In the genomic region with DNA sequence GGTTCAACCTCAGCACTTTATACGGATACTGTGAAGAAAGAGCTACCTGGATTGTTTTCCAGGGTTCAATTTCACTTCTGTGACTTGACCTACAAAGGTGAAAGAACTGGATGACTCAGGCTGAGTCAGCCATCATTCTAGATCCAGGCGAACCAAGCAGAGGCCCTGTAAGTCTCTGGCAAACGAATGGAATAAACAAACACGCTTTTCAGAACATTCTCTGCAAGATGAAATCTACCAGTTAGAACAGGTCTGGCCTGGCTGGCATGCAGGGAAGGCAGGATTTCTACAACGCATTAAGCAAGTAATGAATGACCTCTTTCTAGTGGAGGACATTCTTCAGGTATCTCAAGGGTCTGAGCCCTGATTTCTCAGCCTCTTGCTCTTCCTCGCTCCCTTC, we compare ENCODE assay signal across 11 mouse cellular contexts. TPM values are rescaled to one million over a fixed set of nuclear protein-coding genes. Genes with fewer than 3 reads are reported as not detected.
DNase-seq lines count a peak whose midpoint lies in the region.
"Had no signal": no experiment of that assay in that cellular context is flagged by ENCODE, and none has a peak within 500 bp of the region (broad histone marks: within the 10 kb centered on the region; RNA-seq: fewer than 3 reads in every experiment).

No protein-coding gene starts in this region.

- H3K27ac ChIP-seq in forebrain, embryonic 10.5 days = no peak overlapping the region
- H3K27ac ChIP-seq in hindbrain, embryonic 10.5 days = no peak overlapping the region
- H3K27ac ChIP-seq: midbrain, embryonic 12.5 days had no signal

- no peak overlapping the region for H3K4me3 ChIP-seq in forebrain, embryonic 10.5 days
- H3K4me3 ChIP-seq in hindbrain, embryonic 10.5 days = no peak overlapping the region
- H3K4me3 ChIP-seq: midbrain, embryonic 12.5 days had no signal

- DNase-seq in embryo, embryonic 10.5 days (ENCODE audit: low spot score) = peak; percentile 12
- no peak for DNase-seq in embryo, embryonic 11 days
- peak; percentile 42 for DNase-seq in Muller cell, postnatal 12 days (ENCODE audit: inconsistent ontology term)
- peak; percentile 97 for DNase-seq in gonadal fat pad, adult 2 months (ENCODE audit: low read depth)
- peak; percentile 49 to 74 for DNase-seq in lung, adult 18-20 months
- DNase-seq in forebrain, embryonic 10.5 days (ENCODE audit: extremely low spot score, low spot score) = no peak
- DNase-seq in thymus, postnatal 4 days = no peak
- no peak for DNase-seq in hindbrain, embryonic 10.5 days (ENCODE audit: low spot score)
- DNase-seq: B cell, adult 2 months; layer of hippocampus, adult 9-11 months had no signal

- WGBS in forebrain, embryonic 10.5 days = 83% methylated on average over 6 of the region's 6 CpGs
- WGBS in hindbrain, embryonic 10.5 days = 82% methylated on average over 6 of the region's 6 CpGs

- H3K36me3 ChIP-seq in forebrain, embryonic 10.5 days (replicated peaks) = no peaks in the 10 kb centered on the region
- H3K36me3 ChIP-seq in hindbrain, embryonic 10.5 days = no peaks in the 10 kb centered on the region
- H3K36me3 ChIP-seq: midbrain, embryonic 12.5 days had no signal

- no peaks in the 10 kb centered on the region for H3K27me3 ChIP-seq in forebrain, embryonic 10.5 days (ENCODE audit: poor library complexity, severe bottlenecking)
- H3K27me3 ChIP-seq in hindbrain, embryonic 10.5 days (ENCODE audit: insufficient read depth, poor library complexity, severe bottlenecking) = no peaks in the 10 kb centered on the region
- H3K27me3 ChIP-seq: midbrain, embryonic 12.5 days had no signal

- H3K4me1 ChIP-seq in forebrain, embryonic 10.5 days = no peaks in the 10 kb centered on the region
- H3K4me1 ChIP-seq in hindbrain, embryonic 10.5 days (replicated peaks) = peaks cover 4% of the 10 kb centered on the region; the same call in 1 of the 2 replicates
- H3K4me1 ChIP-seq: midbrain, embryonic 12.5 days had no signal

- no peaks in the 10 kb centered on the region; the same call in 1 of the 2 replicates for H3K9me3 ChIP-seq in forebrain, embryonic 10.5 days
- H3K9me3 ChIP-seq in hindbrain, embryonic 10.5 days = peaks cover 3% of the 10 kb centered on the region; the same call in 1 of the 2 replicates

RNA-seq across cellular contexts. Expression of a gene that starts 57.5 kb away (rescaled TPM):
- polyA plus RNA-seq in gonadal fat pad, adult 2 months (2012; rRNA removed) = 13.4 and 15.2 TPM in 2 replicates
- 13.4 and 13.5 TPM in 2 replicates for polyA plus RNA-seq in forebrain, embryonic 10.5 days (2016; fragmentation: Nextera tagmentation; extraction: Ambion mirVana)
- 10.3 and 12.2 TPM in 2 replicates for polyA plus RNA-seq in hindbrain, embryonic 10.5 days (2016; fragmentation: Nextera tagmentation; extraction: Ambion mirVana)

Comparison
In these comparisons a context has a peak if more than half of its experiments do, and no peak if none do; other contexts are left out.
1. DNase-seq: peak in embryo, embryonic 10.5 days (single experiment), Muller cell, postnatal 12 days (single experiment), gonadal fat pad, adult 2 months (single experiment) and lung, adult 18-20 months (2 of 2); none in embryo, embryonic 11 days (single experiment), forebrain, embryonic 10.5 days (single experiment), thymus, postnatal 4 days (single experiment) and hindbrain, embryonic 10.5 days (single experiment).